Mouse (Mus musculus) midbrain, embryonic 11.5 days (tissue): ENCODE data around the gene Col26a1. TPM values are rescaled to one million over a fixed set of nuclear protein-coding genes. Genes with fewer than 3 reads are reported as not detected.

Source experiments
- ATAC-seq: fragments of 200-750 bp; cut with Nextera tagmentation; 2 replicates; pipeline ENCODE4 v1.8.0; 2017; ENCODE audit warnings: moderate TSS enrichment, moderate library complexity; ENCODE audit not compliant: low FRiP score
- DNase-seq: peaks from one replicate; pipeline ENCODE4 v3.0.0; 2015; ENCODE audit warnings: low spot score; ENCODE audit errors: missing footprints
- H3K27ac ChIP-seq: fragments of 300-500 bp; sonication (generic); 2 replicates; pipeline ENCODE4 v1.5.1; 2014; ENCODE audit warnings: low read depth, low read length
- H3K27me3 ChIP-seq: fragments of 300-500 bp; sonication (generic); 2 replicates; pipeline ENCODE4 v1.6.1; 2014; ENCODE audit warnings: mild to moderate bottlenecking, low read length, moderate library complexity, mixed read lengths; ENCODE audit not compliant: control insufficient read depth, insufficient read depth
- H3K36me3 ChIP-seq: fragments of 300-500 bp; sonication (generic); 2 replicates; pipeline ENCODE4 v1.6.1; 2014; ENCODE audit warnings: mild to moderate bottlenecking, low read length, moderate library complexity, mixed read lengths; ENCODE audit not compliant: control insufficient read depth, insufficient read depth
- H3K4me1 ChIP-seq: fragments of 300-500 bp; sonication (generic); 2 replicates; pipeline ENCODE4 v1.6.1; 2014; ENCODE audit warnings: low read length; ENCODE audit not compliant: control insufficient read depth, insufficient read depth
- H3K4me2 ChIP-seq: fragments of 300-500 bp; sonication (generic); 2 replicates; pipeline ENCODE4 v1.6.1; 2014; ENCODE audit warnings: mild to moderate bottlenecking, moderate library complexity
- H3K4me3 ChIP-seq: fragments of 300-500 bp; sonication (generic); 2 replicates; pipeline ENCODE4 v1.5.1; 2014; ENCODE audit warnings: low read depth, low read length
- H3K9ac ChIP-seq: fragments of 300-500 bp; sonication (generic); 2 replicates; pipeline ENCODE4 v1.6.1; 2014; ENCODE audit warnings: low read length
- H3K9me3 ChIP-seq: fragments of 300-500 bp; sonication (generic); 2 replicates; pipeline ENCODE4 v1.6.1; 2016; ENCODE audit warnings: low read length; ENCODE audit not compliant: control insufficient read depth
- WGBS: fragments of 180-500 bp; shearing (Covaris S2); extraction: QIAGEN DNeasy Blood & Tissue Kit; methylation state at CpG from one replicate; pipeline ENCODE4 v1.1.7; 2014; 5-methylcytosine and 5-hydroxymethylcytosine counted together
- polyA plus RNA-seq: library from polyadenylated mRNA; unstranded; fragments of >200 nt; fragmentation: Nextera tagmentation; extraction: Ambion mirVana; gene quantifications from 2 replicates; pipeline ENCODE4 v1.2.1, GENCODE M21; 2014

The Col26a1 gene
- polyA plus RNA-seq, 1 experiment from 2014 or later: 21.9 TPM

- peaks cover 20% of the 10 kb centered on the region for H3K27me3 ChIP-seq
- no peak overlapping the region for H3K27ac ChIP-seq
- no peaks in the 10 kb centered on the region for H3K9me3 ChIP-seq
- peaks cover 3% of the 10 kb centered on the region for H3K4me1 ChIP-seq
- H3K36me3 ChIP-seq: no peaks in the 10 kb centered on the region
- DNase-seq: peak; percentile 80
- H3K4me2 ChIP-seq: no peak overlapping the region
- no peak overlapping the region for H3K4me3 ChIP-seq
- H3K9ac ChIP-seq: no peak overlapping the region
- WGBS: 36% methylated on average over 7 of the region's 7 CpGs
- no peak for ATAC-seq
Measured at GRCm38 (mm10) chr5:136886957-136887356, 3.9 kb upstream of the Col26a1 start.

GRCm38 (mm10) chr5:136882055-136882787 lies 788 bp downstream of the Col26a1 start:
- H3K27ac ChIP-seq: no peak overlapping the region
- no peaks in the 10 kb centered on the region for H3K36me3 ChIP-seq
- H3K4me2 ChIP-seq: peak overlapping the region; percentile 71
- H3K4me3 ChIP-seq: peak overlapping the region; percentile 45
- ATAC-seq (peak; percentile 9; the same call in 1 of the 2 replicates), DNase-seq (peak; percentile 96)
- H3K27me3 ChIP-seq: peaks cover 26% of the 10 kb centered on the region
- peak overlapping the region; percentile 59 for H3K9ac ChIP-seq
- H3K9me3 ChIP-seq: no peaks in the 10 kb centered on the region
- H3K4me1 ChIP-seq: peaks cover 3% of the 10 kb centered on the region
- WGBS: 1% methylated on average over 47 of the region's 47 CpGs

- DNase-seq (peak; percentile 98), ATAC-seq (peak; percentile 80)
- Histone ChIP-seq H3K4me3 (peak overlapping the region; percentile 45), H3K4me2 (peak overlapping the region; percentile 71), H3K4me1 (peaks cover 3% of the 10 kb centered on the region), H3K9ac (no peak overlapping the region; the same call in 1 of the 2 replicates), H3K27me3 (peaks cover 26% of the 10 kb centered on the region), H3K36me3 (no peaks in the 10 kb centered on the region), H3K27ac (no peak overlapping the region), H3K9me3 (no peaks in the 10 kb centered on the region)
- 6% methylated on average over 39 of the region's 39 CpGs for WGBS
Measured at GRCm38 (mm10) chr5:136881380-136882009, 1.5 kb downstream of the Col26a1 start.

- H3K4me2 ChIP-seq: no peak overlapping the region
- 84% methylated on average over 8 of the region's 8 CpGs for WGBS
- H3K36me3 ChIP-seq: no peaks in the 10 kb centered on the region
- H3K4me3 ChIP-seq: no peak overlapping the region
- peak; percentile 39 for DNase-seq
- H3K9ac ChIP-seq: no peak overlapping the region
- peaks cover 3% of the 10 kb centered on the region for H3K4me1 ChIP-seq
- ATAC-seq: no peak
- peaks cover 26% of the 10 kb centered on the region for H3K27me3 ChIP-seq
- no peak overlapping the region for H3K27ac ChIP-seq
- H3K9me3 ChIP-seq: no peaks in the 10 kb centered on the region
Measured at GRCm38 (mm10) chr5:136880101-136880500, 2.9 kb downstream of the Col26a1 start.

- H3K4me3 ChIP-seq: no peak overlapping the region
- no peak overlapping the region for H3K27ac ChIP-seq
- H3K4me1 ChIP-seq: no peaks in the 10 kb centered on the region
- H3K4me2 ChIP-seq: no peak overlapping the region
- H3K27me3 ChIP-seq: no peaks in the 10 kb centered on the region
- 82% methylated on average over 10 of the region's 10 CpGs for WGBS
- DNase-seq (peak; percentile 74), ATAC-seq (no peak)
- H3K9me3 ChIP-seq: no peaks in the 10 kb centered on the region
- H3K9ac ChIP-seq: no peak overlapping the region
- H3K36me3 ChIP-seq: no peaks in the 10 kb centered on the region
Measured at GRCm38 (mm10) chr5:136874271-136874670, 8.7 kb downstream of the Col26a1 start.

GRCm38 (mm10) chr5:136872417-136872816 lies 10.6 kb downstream of the Col26a1 start:
- H3K4me2 ChIP-seq: no peak overlapping the region
- no peaks in the 10 kb centered on the region for H3K36me3 ChIP-seq
- H3K4me1 ChIP-seq: no peaks in the 10 kb centered on the region
- ATAC-seq: no peak
- H3K9me3 ChIP-seq: no peaks in the 10 kb centered on the region
- no peak overlapping the region for H3K9ac ChIP-seq
- DNase-seq: no peak
- WGBS: 90% methylated on average over 8 of the region's 8 CpGs
- no peaks in the 10 kb centered on the region for H3K27me3 ChIP-seq
- H3K4me3 ChIP-seq: no peak overlapping the region
- no peak overlapping the region for H3K27ac ChIP-seq

- Histone ChIP-seq H3K36me3 (no peaks in the 10 kb centered on the region), H3K9ac (no peak overlapping the region), H3K27ac (no peak overlapping the region), H3K27me3 (no peaks in the 10 kb centered on the region), H3K4me1 (no peaks in the 10 kb centered on the region), H3K4me3 (no peak overlapping the region), H3K4me2 (no peak overlapping the region), H3K9me3 (no peaks in the 10 kb centered on the region)
- ATAC-seq: no peak
- WGBS: 64% methylated on average over 10 of the region's 10 CpGs
- peak; percentile 74 for DNase-seq
Measured at GRCm38 (mm10) chr5:136869451-136870114, 13.4 kb downstream of the Col26a1 start.

GRCm38 (mm10) chr5:136867706-136868105 lies 15.3 kb downstream of the Col26a1 start:
- Histone ChIP-seq H3K27me3 (no peaks in the 10 kb centered on the region), H3K9ac (no peak overlapping the region), H3K9me3 (no peaks in the 10 kb centered on the region), H3K4me3 (no peak overlapping the region), H3K4me2 (no peak overlapping the region), H3K36me3 (no peaks in the 10 kb centered on the region), H3K27ac (no peak overlapping the region), H3K4me1 (peaks cover 9% of the 10 kb centered on the region)
- WGBS: 81% methylated on average over 5 of the region's 5 CpGs
- no peak for ATAC-seq
- peak; percentile 6 for DNase-seq
